Mouse (Mus musculus) forebrain, postnatal 0 days (tissue): ENCODE measurements around the gene Map2k5. TPM values are rescaled to one million over a fixed set of nuclear protein-coding genes. Genes with fewer than 3 reads are reported as not detected.

Source experiments
- ATAC-seq: fragments of 200-750 bp; cut with Nextera tagmentation; 2 replicates; pipeline ENCODE4 v1.8.0; 2017; ENCODE audit warnings: mild to moderate bottlenecking, moderate library complexity
- DNase-seq: peaks from one replicate; pipeline ENCODE4 v3.0.0-alpha.2; 2015
- H3K27ac ChIP-seq: fragments of 300-500 bp; sonication (generic); 2 replicates; pipeline ENCODE4 v1.5.1; 2014; ENCODE audit warnings: low read depth, mild to moderate bottlenecking, antibody characterized with exemption, low read length, moderate library complexity, mixed read lengths
- H3K27me3 ChIP-seq: fragments of 300-500 bp; sonication (generic); 2 replicates; pipeline ENCODE4 v1.6.1; 2014; ENCODE audit warnings: mild to moderate bottlenecking, low read length, mixed read lengths; ENCODE audit not compliant: insufficient read depth
- H3K36me3 ChIP-seq: fragments of 300-500 bp; sonication (generic); 2 replicates; pipeline ENCODE4 v1.6.1; 2014; ENCODE audit warnings: mild to moderate bottlenecking, moderate library complexity; ENCODE audit not compliant: insufficient read depth
- H3K4me1 ChIP-seq: fragments of 300-500 bp; sonication (generic); 2 replicates; pipeline ENCODE4 v1.6.1; 2014; ENCODE audit warnings: antibody characterized with exemption; ENCODE audit not compliant: insufficient read depth
- H3K4me2 ChIP-seq: fragments of 300-500 bp; sonication (generic); 2 replicates; pipeline ENCODE4 v1.6.1; 2014; ENCODE audit warnings: low read depth, mild to moderate bottlenecking, moderate library complexity
- H3K4me3 ChIP-seq: fragments of 300-500 bp; sonication (generic); 2 replicates; pipeline ENCODE4 v1.5.1; 2014; ENCODE audit warnings: low read depth, low read length, mixed read lengths
- H3K9ac ChIP-seq: fragments of 300-500 bp; sonication (generic); 2 replicates; pipeline ENCODE4 v1.6.1; 2014; ENCODE audit warnings: mild to moderate bottlenecking
- H3K9me3 ChIP-seq: fragments of 300-500 bp; sonication (generic); 2 replicates; pipeline ENCODE4 v1.6.1; 2016; ENCODE audit warnings: low read length
- CTCF ChIP-seq: sonication (generic); IDR thresholded peaks from 2 replicates; pipeline ENCODE4 v1.5.1; 2016; ENCODE audit warnings: antibody characterized with exemption, control low read depth, low read depth
- WGBS: fragments of 180-500 bp; shearing (Covaris S2); extraction: QIAGEN DNeasy Blood & Tissue Kit; methylation state at CpG from one replicate; pipeline ENCODE4 v1.1.7; 2014; 5-methylcytosine and 5-hydroxymethylcytosine counted together
- polyA plus RNA-seq: library from polyadenylated mRNA; unstranded; fragments of >200 nt; fragmentation: Nextera tagmentation; extraction: Ambion mirVana; gene quantifications from 2 replicates; pipeline ENCODE4 v1.2.1, GENCODE M21; 2015
- total RNA-seq: library from RNA; depleted of rRNA; stranded (reverse); fragments of >200 nt; gene quantifications from 2 replicates; pipeline ENCODE4 v1.2.3, GENCODE M21; 2014

Gene Map2k5
- total and polyA plus RNA-seq, 2 experiments from 2014 or later = 21.1 to 37.7 TPM

DNA sequence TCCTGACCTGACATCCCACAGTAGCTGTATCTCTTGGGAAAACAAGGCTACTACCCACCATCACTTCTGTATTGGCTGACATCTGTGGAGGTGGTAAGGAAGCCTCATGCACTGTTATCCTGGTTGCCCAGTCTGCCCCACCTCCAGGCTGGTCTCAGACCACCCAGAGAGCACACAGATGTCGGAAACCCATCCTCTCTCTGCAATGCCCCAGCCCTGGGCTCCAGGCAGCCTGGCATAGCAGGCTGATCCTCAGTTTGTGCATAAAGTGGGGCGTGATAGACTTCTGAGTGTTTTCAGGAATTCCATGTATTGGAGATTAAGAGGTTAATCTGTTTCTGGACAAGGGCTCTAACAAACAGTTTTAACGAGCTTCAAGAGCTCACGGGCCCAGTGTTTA lies 182.2 kb downstream of the Map2k5 start:
- no peak for TF ChIP-seq CTCF
- Histone ChIP-seq H3K4me3 (no peak overlapping the region), H3K4me2 (no peak overlapping the region), H3K9me3 (no peaks in the 10 kb centered on the region), H3K4me1 (peaks cover 5% of the 10 kb centered on the region; the same call in 1 of the 2 replicates), H3K27ac (no peak overlapping the region), H3K9ac (no peak overlapping the region), H3K36me3 (no peaks in the 10 kb centered on the region), H3K27me3 (no peaks in the 10 kb centered on the region)
- no peak for ATAC-seq
- WGBS = 28% methylated on average over 4 of the region's 4 CpGs
- DNase-seq = no peak

DNA sequence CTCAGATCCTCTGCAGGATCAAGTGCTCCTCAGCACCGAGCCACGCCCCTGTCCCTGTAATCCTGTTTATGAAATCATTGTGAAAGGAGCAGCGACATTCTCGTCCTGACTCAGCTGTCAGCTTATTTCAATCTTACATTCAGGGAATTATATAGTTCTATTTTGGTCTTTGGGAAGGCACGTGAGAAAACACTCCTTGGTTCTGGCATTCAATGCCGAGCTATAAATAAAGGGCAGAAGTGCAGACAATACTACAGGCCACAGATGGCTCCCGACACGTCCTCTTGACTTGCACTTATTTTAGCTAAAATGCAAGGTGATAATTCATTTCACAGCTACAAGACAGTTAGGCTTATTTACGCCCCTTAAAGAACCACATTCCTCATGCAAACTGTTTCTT lies 182.9 kb downstream of the Map2k5 start:
- WGBS = 52% methylated on average over 9 of the region's 9 CpGs
- ATAC-seq (no peak; the same call in 1 of the 2 replicates), DNase-seq (no peak)
- Histone ChIP-seq H3K4me3 (no peak overlapping the region), H3K4me1 (peaks cover 5% of the 10 kb centered on the region; the same call in 1 of the 2 replicates), H3K9ac (no peak overlapping the region), H3K36me3 (no peaks in the 10 kb centered on the region), H3K4me2 (no peak overlapping the region), H3K27me3 (no peaks in the 10 kb centered on the region), H3K9me3 (no peaks in the 10 kb centered on the region), H3K27ac (no peak overlapping the region)
- TF ChIP-seq CTCF = no peak

DNA sequence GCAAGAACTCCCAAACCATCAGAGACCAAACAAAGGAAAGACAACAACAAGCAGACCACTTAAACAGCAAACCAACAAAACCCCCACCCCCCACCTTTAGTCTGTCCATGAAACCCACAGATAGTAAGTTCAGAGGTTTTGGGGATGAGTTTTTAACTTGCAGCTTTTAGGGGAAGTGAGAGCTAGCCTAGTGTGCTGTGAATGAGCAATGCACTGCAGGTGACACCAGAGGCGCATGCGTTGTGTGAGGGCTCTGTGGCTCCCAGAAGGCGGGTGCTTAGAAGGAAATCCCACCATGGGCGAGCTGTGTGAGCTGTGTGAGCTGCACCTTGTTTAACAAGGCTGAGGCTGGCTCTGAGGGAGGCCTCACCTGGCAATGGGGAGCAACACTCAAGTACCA lies 184.9 kb downstream of the Map2k5 start:
- H3K27ac ChIP-seq = no peak overlapping the region
- no peaks in the 10 kb centered on the region for H3K9me3 ChIP-seq
- WGBS = 72% methylated on average over 4 of the region's 4 CpGs
- no peak overlapping the region for H3K4me2 ChIP-seq
- no peak for TF ChIP-seq CTCF
- no peaks in the 10 kb centered on the region for H3K36me3 ChIP-seq
- no peak for DNase-seq
- peaks cover 2% of the 10 kb centered on the region; the same call in 1 of the 2 replicates for H3K4me1 ChIP-seq
- no peak overlapping the region for H3K4me3 ChIP-seq
- ATAC-seq = no peak
- no peaks in the 10 kb centered on the region for H3K27me3 ChIP-seq
- no peak overlapping the region for H3K9ac ChIP-seq

DNA sequence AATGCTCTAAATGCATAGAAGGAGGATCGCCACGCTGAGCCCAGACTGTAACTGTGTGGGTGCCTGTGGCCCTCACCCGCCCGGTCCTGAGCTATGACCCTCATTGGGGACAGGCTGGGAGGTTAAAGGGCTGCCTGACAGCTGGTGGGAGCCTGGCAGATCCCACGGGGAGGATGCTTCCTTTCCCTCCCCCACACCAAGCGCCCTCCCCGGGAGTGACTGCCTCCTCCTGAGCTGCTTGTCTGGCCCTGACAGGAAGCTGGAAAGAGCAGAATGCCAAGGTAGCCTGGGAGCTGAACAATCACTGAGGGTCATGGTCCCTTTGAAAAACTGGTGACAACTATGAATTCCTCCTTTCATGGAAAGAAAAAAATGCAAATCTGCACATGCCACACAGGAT lies 190.4 kb downstream of the Map2k5 start:
- no peak for TF ChIP-seq CTCF
- no peak overlapping the region for H3K27ac ChIP-seq
- no peak overlapping the region for H3K9ac ChIP-seq
- DNase-seq (no peak), ATAC-seq (no peak)
- no peak overlapping the region for H3K4me2 ChIP-seq
- no peaks in the 10 kb centered on the region for H3K9me3 ChIP-seq
- H3K27me3 ChIP-seq = no peaks in the 10 kb centered on the region
- H3K4me3 ChIP-seq = no peak overlapping the region
- H3K4me1 ChIP-seq = no peaks in the 10 kb centered on the region
- WGBS = 33% methylated on average over 7 of the region's 7 CpGs
- 0 out of 2 replicates have a peak, but pooled peaks cover 5% of the 10 kb centered on the region for H3K36me3 ChIP-seq

DNA sequence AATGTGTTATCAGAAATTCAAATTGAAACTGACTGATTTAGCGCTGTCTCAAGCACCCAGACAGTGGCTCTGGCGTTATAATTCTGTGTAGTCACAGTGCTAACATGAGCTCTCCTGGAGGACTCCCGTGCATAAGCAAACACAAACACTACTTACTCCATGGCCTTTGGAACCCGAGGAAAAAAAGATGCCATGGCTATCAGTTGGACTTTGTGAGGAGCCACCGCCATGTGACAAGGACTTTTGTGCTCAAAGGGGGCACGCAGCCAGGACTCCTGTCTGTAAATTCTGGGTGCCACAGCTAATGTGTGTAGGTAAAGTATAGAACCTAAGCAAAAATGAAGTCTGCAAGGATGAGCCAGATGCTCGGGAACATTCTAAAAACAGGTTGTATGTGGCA lies 192.5 kb downstream of the Map2k5 start:
- H3K4me2 ChIP-seq = no peak overlapping the region
- DNase-seq = no peak
- no peaks in the 10 kb centered on the region for H3K9me3 ChIP-seq
- WGBS = 72% methylated on average over 7 of the region's 7 CpGs
- no peak for TF ChIP-seq CTCF
- ATAC-seq = no peak
- H3K36me3 ChIP-seq = 0 out of 2 replicates have a peak, but pooled peaks cover 5% of the 10 kb centered on the region
- H3K4me1 ChIP-seq = 0 out of 2 replicates have a peak, but pooled peaks cover 6% of the 10 kb centered on the region
- H3K9ac ChIP-seq = no peak overlapping the region
- H3K4me3 ChIP-seq = no peak overlapping the region
- H3K27me3 ChIP-seq = no peaks in the 10 kb centered on the region
- no peak overlapping the region for H3K27ac ChIP-seq

DNA sequence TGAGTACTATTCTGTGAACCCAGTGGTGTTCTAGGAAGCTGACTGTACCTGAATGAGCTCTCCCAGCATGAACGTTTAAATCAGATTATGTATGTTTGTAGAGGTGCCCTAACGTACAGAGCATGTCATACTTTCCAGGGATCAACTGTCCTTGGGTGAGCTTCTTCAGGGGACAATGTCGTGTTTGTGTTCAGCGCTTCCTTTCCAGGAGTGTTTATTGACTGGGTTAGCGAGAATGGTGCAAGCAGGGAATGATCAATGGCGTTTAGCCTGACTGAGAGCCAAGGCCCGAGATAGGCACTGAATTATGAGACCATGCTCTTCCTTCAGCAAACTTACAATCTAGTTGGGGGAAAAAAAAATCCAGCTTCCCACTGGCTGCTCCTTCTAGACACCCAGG lies 193.8 kb downstream of the Map2k5 start:
- Histone ChIP-seq H3K9me3 (no peaks in the 10 kb centered on the region), H3K27me3 (no peaks in the 10 kb centered on the region; the same call in 1 of the 2 replicates), H3K4me3 (no peak overlapping the region), H3K9ac (no peak overlapping the region), H3K4me2 (no peak overlapping the region), H3K4me1 (0 out of 2 replicates have a peak, but pooled peaks cover 6% of the 10 kb centered on the region), H3K36me3 (0 out of 2 replicates have a peak, but pooled peaks cover 5% of the 10 kb centered on the region), H3K27ac (no peak overlapping the region)
- no peak for TF ChIP-seq CTCF
- ATAC-seq (no peak), DNase-seq (no peak)
- WGBS = 69% methylated on average over 7 of the region's 7 CpGs

DNA sequence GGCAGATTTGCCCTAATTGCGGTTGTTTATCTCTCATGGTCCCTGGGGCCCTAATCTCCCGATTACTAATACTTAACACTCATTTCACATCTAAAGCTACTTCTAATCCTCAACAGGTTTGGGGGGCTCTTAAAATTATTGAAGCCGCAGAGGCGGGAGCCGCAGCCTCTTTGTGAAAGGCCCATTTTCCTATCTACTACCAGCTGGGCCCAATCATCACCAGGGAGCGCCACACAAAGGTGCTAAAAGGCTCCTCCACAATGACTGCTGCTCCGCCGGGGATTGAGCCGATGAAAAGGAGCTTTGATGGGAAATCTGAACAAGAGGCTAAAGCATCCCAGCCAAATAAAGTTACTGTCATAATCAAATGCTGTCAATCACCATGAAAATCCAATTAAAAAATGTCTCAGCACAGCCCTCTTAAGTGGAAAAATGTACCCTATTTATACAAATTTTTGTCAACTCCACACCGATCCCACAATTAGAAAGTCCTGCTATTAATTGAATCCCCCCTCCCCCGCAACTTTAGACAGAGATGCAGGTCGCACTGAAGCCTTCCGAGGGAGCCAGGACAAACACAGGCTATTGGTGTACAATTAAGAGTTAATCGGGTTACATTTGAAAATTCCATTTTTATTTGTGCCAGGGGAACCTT lies 195.3 kb downstream of the Map2k5 start:
- WGBS = 16% methylated on average over 14 of the region's 14 CpGs
- Histone ChIP-seq H3K4me1 (0 out of 2 replicates have a peak, but pooled peaks cover 6% of the 10 kb centered on the region), H3K36me3 (0 out of 2 replicates have a peak, but pooled peaks cover 5% of the 10 kb centered on the region), H3K4me3 (no peak overlapping the region), H3K9ac (no peak overlapping the region), H3K9me3 (no peaks in the 10 kb centered on the region), H3K4me2 (no peak overlapping the region), H3K27ac (no peak overlapping the region), H3K27me3 (no peaks in the 10 kb centered on the region; the same call in 1 of the 2 replicates)
- TF ChIP-seq CTCF = no peak
- DNase-seq (peak; percentile 49), ATAC-seq (peak; percentile 48; the same call in 1 of the 2 replicates)
